Mouse (Mus musculus) liver, embryonic 14.5 days (tissue): ENCODE results near the gene Pigk. TPM values are rescaled to one million over a fixed set of nuclear protein-coding genes. Genes with fewer than 3 reads are reported as not detected.
A peak's percentile ranks its signal among the peaks of the same experiment; 100 is the strongest.

Experiments used
- ATAC-seq: fragments of 200-750 bp; cut with Nextera tagmentation; 2 replicates; pipeline ENCODE4 v1.8.0; 2017; ENCODE audit warnings: moderate number of reproducible peaks, mild to moderate bottlenecking, moderate library complexity; ENCODE audit not compliant: insufficient read depth
- DNase-seq, 3 experiments: peaks; one replicate each; pipeline ENCODE4 v3.0.0-alpha.2; 2012 to 2013; ENCODE audit warnings: low read depth in 3 of 3, low spot score in 3 of 3
- H3K27ac ChIP-seq: fragments of 300-500 bp; sonication (generic); 2 replicates; pipeline ENCODE4 v1.5.1; 2014; ENCODE audit warnings: moderate library complexity, mild to moderate bottlenecking, control low read depth, inconsistent platforms
- H3K27me3 ChIP-seq: fragments of 300-500 bp; sonication (generic); 2 replicates; pipeline ENCODE4 v1.6.1; 2014; ENCODE audit warnings: mild to moderate bottlenecking, low read length, moderate library complexity; ENCODE audit not compliant: control insufficient read depth, insufficient read depth
- H3K36me3 ChIP-seq: fragments of 300-500 bp; sonication (generic); replicated peaks from 2 replicates; pipeline ENCODE4 v1.6.1; 2014; ENCODE audit warnings: low read depth; ENCODE audit not compliant: control insufficient read depth, insufficient read depth
- H3K4me1 ChIP-seq, 2 experiments: fragments of 200-500 bp in 1 of 2; fragments of 300-500 bp in 1 of 2; sonication (generic) in 1 of 2; replicated peaks; 2 replicates each; pipeline ENCODE4 v1.6.1; 2012 to 2014; ENCODE audit warnings: antibody characterized with exemption in 1 of 2, inconsistent platforms in 1 of 2, low read length in 1 of 2; ENCODE audit not compliant: control insufficient read depth in 2 of 2, insufficient read depth in 2 of 2
- H3K4me2 ChIP-seq: fragments of 300-500 bp; sonication (generic); 2 replicates; pipeline ENCODE4 v1.6.1; 2014; ENCODE audit warnings: low read depth, mild to moderate bottlenecking, control low read depth, moderate library complexity
- H3K4me3 ChIP-seq, 2 experiments: fragments of 200-500 bp in 1 of 2; fragments of 300-500 bp in 1 of 2; sonication (generic) in 1 of 2; 2 replicates each; pipeline ENCODE4 v1.5.1; 2012 to 2014; ENCODE audit warnings: low read depth in 2 of 2, low read length in 2 of 2, mild to moderate bottlenecking in 2 of 2, control low read depth in 1 of 2, inconsistent platforms in 1 of 2, moderate library complexity in 1 of 2; ENCODE audit not compliant: insufficient read depth in 1 of 2
- H3K9ac ChIP-seq: fragments of 300-500 bp; sonication (generic); replicated peaks from 2 replicates; pipeline ENCODE4 v1.6.1; 2014; ENCODE audit warnings: mild to moderate bottlenecking, control low read depth, moderate library complexity
- H3K9me3 ChIP-seq: fragments of 300-500 bp; sonication (generic); 2 replicates; pipeline ENCODE4 v1.6.1; 2016; ENCODE audit warnings: low read length, mixed read lengths; ENCODE audit not compliant: control insufficient read depth
- CTCF ChIP-seq: IDR thresholded peaks from 2 replicates; pipeline ENCODE4 v1.5.1; 2016; ENCODE audit warnings: antibody characterized with exemption, low read depth, control low read depth
- EP300 ChIP-seq: IDR thresholded peaks from 2 replicates; pipeline ENCODE4 v1.6.1; 2016; ENCODE audit warnings: antibody characterized with exemption, low read depth
- WGBS: fragments of 180-500 bp; shearing (Covaris S2); extraction: QIAGEN DNeasy Blood & Tissue Kit; methylation state at CpG from one replicate; pipeline ENCODE4 v1.1.7; 2014; ENCODE audit not compliant: insufficient replicate concordance; 5-methylcytosine and 5-hydroxymethylcytosine counted together
- polyA plus RNA-seq, 2 experiments: library from polyadenylated mRNA; depleted of rRNA in 1 of 2; stranded (reverse) in 1 of 2; unstranded in 1 of 2; fragments of >200 nt; fragmentation: Nextera tagmentation in 1 of 2; extraction: Ambion mirVana in 1 of 2; gene quantifications; 2 replicates each; pipeline versions ENCODE4 v1.2.1 to v1.2.3; 2012 to 2014

Gene Pigk
- 7.0 and 7.9 TPM in 2 replicates for polyA plus RNA-seq (2012; rRNA removed)
- 22.2 and 23.3 TPM in 2 replicates for polyA plus RNA-seq (2014; fragmentation: Nextera tagmentation; extraction: Ambion mirVana)

- under 1% methylated on average over 48 of the region's 48 CpGs for WGBS
Observed at GRCm38 (mm10) chr3:152713991-152714902, at the start of gene Pigk. TSS of gene Pigk (plus strand) at chr3:152714100.

GRCm38 (mm10) chr3:152666991-152667355 is 46.9 kb upstream of the Pigk start:
- Histone ChIP-seq H3K27ac (no peak overlapping the region), H3K4me1 (no peaks in the 10 kb centered on the region), H3K9me3 (no peaks in the 10 kb centered on the region), H3K27me3 (peaks cover 30% of the 10 kb centered on the region), H3K4me2 (no peak overlapping the region; the same call in 1 of the 2 replicates), H3K4me3 (no peak overlapping the region), H3K9ac (no peak overlapping the region), H3K36me3 (no peaks in the 10 kb centered on the region)
- ATAC-seq (no peak), DNase-seq (no peak)
- 3% methylated on average over 16 of the region's 16 CpGs for WGBS
- TF ChIP-seq EP300, result no peak
- TF ChIP-seq CTCF, result no peak

More at GRCm38 (mm10) chr3:152713991-152714902, at the start of gene Pigk:
- 0 out of 2 replicates have a peak, but pooled peaks have one; percentile 3 for TF ChIP-seq CTCF
- TF ChIP-seq EP300, result no peak
- H3K4me3 ChIP-seq, result peak within 1 kb of the TSS; percentile 87 to 94
- ATAC-seq (peak; percentile 87), DNase-seq (peak; percentile 80 to 85 (median 80))
- H3K27me3 ChIP-seq, result no peaks in the 10 kb centered on the region
- H3K9me3 ChIP-seq, result no peaks in the 10 kb centered on the region
- peak within 1 kb of the TSS; percentile 73 for H3K9ac ChIP-seq
- peaks cover 0 to 2% of the 10 kb centered on the region in 2 experiments; a peak in 2 of 4 replicates for H3K4me1 ChIP-seq
- H3K4me2 ChIP-seq, result peak within 1 kb of the TSS; percentile 74
- H3K27ac ChIP-seq, result no peak within 1 kb of the TSS
- H3K36me3 ChIP-seq, result no peaks in the 10 kb centered on the region

- Histone ChIP-seq H3K4me1 (no peaks in the 10 kb centered on the region), H3K27me3 (peaks cover 30% of the 10 kb centered on the region), H3K9me3 (no peaks in the 10 kb centered on the region), H3K4me2 (peak overlapping the region; percentile 45), H3K4me3 (peak overlapping the region; percentile 11 to 20), H3K27ac (no peak overlapping the region), H3K9ac (no peak overlapping the region), H3K36me3 (no peaks in the 10 kb centered on the region)
- ATAC-seq (no peak), DNase-seq (no peak)
- 1% methylated on average over 76 of the region's 82 CpGs for whole genome bisulfite sequencing
- no peak for TF ChIP-seq CTCF
- TF ChIP-seq EP300, result no peak
Observed at GRCm38 (mm10) chr3:152667356-152668211, 46.3 kb upstream of the Pigk start.

GRCm38 (mm10) chr3:152668239-152668638 is 45.7 kb upstream of the Pigk start, which contains the start of gene Ak5:
TSS of gene Ak5 (minus strand) at chr3:152668360.
- Histone ChIP-seq H3K4me2 (peak within 1 kb of the TSS; percentile 45), H3K4me1 (no peaks in the 10 kb centered on the region), H3K27me3 (peaks cover 30% of the 10 kb centered on the region), H3K4me3 (peak within 1 kb of the TSS; percentile 11 to 20), H3K9ac (no peak within 1 kb of the TSS), H3K36me3 (no peaks in the 10 kb centered on the region), H3K27ac (no peak within 1 kb of the TSS), H3K9me3 (no peaks in the 10 kb centered on the region)
- DNase-seq (no peak), ATAC-seq (no peak)
- WGBS, result 4% methylated on average over 5 of the region's 5 CpGs
- TF ChIP-seq EP300 (no peak), CTCF (no peak)
